Mouse (Mus musculus): ENCODE data around the gene Rps25.
"Not testable (repeated sequence)": the region's sequence is repeated elsewhere in the genome, so short reads cannot be mapped to it uniquely, and the experiment has no call there.

The Rps25 gene

DNA sequence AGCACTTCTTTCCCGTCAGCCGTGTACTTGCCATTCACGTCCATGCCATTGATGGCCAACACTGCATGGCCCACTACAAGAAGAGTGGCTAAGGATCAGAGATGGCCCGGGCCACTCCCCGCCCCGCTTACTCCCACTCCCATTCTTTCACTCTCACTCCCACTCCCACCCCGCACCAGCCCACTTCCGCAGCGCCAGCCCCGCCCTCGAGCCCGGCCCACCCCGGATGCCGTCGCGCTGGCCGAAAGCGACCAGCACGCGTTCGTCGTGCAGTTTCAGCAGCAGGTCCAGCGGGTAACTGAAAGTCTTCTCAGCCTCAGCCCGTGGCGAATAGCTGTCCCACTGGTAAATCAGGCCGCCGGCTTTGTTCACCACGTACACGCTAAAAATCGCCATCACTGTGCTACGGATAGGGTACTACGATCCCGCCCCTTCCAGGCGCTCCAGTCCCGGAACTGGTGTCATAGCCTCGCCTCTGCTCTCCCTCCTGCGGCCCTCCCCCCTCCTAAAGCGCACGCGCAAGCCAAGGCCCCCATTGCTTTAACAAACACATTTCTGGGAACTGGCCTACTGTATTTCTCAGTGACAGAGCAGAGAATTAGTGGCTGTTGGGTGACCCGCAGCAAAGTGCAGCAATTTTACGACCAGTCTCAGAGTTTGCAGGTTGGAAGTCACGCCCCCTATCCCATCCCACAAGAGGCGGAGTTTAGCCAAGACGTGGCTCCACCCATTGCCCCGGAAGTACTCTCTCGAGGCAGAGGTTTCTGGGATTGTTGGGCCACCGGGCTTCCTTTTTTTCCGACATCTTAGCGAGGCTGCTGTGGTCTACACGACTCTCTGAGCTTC, at the start of gene Rps25, which contains the start of gene Trappc4:
TSS of gene Rps25 (plus strand) at position 234 of the 846 bp plus-strand sequence.
TSS of gene Trappc4 (minus strand) at position 695 of the 846 bp plus-strand sequence.
- DNase-seq (ENCODE audit: low spot score): peak; percentile 86

DNA sequence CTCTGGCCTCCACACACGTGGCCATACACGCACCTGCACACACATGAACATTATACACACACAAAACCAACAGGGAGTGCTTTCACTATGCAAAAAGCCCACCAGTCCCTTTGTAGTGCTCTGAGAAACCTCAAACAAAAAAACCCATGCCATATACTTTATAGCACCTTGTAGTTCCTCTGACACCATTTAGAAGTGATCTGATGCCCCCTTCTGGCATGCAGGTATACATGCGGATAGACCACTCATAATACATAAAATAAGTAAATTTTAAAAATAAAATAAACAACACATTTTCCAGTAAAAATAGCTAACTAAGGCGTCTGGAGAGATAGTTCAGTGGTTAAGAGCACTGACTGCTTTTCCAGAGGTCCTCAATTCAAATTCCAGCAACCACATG, 49.7 kb upstream of the Rps25 start:
- no peak for DNase-seq (ENCODE audit: low spot score)

DNA sequence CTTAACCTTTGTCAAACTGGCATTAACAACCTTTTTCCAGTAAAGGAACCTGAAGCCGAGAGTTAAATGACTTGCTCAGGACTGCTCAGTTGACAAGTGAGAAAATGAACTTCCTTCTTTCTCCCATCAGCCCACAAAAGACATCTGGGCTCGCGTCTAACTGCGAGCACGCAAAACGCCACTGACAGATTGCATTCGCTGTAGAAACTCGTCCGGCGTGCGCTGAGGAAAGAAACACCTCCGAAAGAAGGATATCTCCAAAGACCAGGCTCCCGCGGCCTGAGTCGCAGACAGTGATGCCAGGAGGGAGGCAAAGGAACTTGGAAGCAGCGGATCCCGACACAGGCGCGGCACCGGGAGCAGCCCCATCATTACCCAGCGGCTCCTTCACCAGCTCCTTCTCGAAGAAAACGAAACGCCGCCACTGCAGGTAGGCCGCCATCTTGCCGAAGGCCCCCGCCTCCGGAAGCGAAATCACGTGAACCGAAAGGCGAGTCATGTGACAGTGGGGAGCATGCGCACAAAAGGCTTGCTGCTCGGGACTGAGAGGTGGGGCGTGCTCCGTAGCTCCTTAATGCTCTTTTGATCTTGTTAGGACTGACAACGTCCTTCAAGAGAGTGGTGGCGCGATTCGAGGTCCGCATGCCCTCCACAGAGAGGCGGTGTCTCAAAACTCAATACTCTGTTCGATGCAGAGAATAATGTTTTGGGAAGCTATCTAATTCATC, 45.6 kb upstream of the Rps25 start, which contains the start of gene Vps11:
TSS of gene Vps11 (minus strand) at position 481 of the 728 bp plus-strand sequence.
- DNase-seq (ENCODE audit: low spot score): peak; percentile 88

DNA sequence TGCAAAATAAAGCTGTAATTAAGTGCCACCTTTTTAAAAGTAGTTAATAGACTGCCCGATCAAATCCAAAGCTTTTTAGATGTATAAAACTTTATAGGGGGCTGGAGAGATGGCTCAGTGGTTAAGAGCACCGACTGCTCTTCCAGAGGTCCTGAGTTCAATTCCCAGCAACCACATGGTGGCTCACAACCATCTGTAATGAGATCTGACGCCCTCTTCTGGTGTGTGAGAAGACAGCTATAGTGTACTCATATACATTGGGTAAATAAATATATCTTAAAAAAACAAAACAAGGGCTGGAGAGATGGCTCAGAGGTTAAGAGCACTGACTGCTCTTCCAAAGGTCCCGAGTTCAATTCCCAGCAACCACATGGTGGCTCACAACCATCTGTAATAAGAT, 45.0 kb upstream of the Rps25 start:
- not testable (repeated sequence) for DNase-seq (ENCODE audit: low spot score)

DNA sequence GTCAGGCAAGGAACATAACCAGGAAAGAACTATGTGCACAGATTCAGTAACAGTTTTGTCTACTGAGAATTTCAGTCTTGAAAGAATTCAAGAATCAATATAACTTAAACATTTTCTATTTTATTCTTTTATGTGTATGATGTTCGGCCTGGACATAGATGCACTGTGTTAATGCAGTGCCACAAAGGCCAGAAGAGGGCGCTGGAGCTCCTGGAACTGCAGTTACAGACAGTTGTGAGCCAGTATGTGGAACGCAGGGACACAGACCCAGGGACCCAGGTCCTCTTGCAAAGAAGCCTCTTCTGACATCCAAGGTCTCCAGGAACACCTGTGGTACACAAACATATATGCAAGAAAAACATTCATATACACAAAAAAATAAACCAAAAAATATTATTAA, 42.5 kb upstream of the Rps25 start:
- no peak for DNase-seq (ENCODE audit: low spot score)

DNA sequence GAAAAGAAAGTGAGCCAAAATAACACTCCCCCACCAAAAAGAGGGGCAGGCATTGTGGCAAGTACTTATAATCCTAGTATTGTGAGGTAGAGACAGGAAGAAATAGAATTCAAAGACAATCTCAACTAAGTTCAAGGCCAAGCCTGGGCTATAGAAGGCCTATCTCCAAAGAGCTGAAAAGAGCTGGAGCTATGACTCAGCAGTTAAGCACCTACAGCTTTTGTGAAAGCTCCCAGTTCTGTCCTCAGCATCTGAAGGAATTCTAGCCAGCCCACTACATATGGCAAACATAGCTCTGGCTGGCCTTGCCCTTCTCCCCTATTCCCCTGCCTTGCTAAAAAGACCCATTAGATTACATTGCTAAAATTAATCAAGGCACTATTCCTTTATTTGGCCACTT, 33.6 kb upstream of the Rps25 start:
- no peak for DNase-seq (ENCODE audit: low spot score)

DNA sequence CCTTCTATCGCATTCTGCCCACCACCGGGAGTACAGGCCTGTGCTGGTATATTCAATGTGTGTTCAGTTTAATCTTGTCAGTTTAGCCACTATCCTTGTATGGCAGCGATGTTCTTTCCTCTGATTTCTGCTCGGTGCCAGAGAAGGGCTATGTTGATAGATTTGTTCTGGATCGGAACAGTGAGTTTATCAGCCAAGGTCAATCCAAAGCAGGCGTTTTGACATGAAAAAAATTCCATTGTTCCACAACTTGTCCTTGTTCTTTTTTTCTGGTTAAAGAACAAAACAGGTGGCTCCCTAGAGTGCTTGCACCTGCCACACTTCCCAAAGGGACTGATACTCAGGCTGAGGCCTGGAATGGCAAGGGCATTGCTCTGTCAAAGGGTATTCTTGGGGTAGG, 30.8 kb upstream of the Rps25 start:
- no peak for DNase-seq (ENCODE audit: low spot score)

DNA sequence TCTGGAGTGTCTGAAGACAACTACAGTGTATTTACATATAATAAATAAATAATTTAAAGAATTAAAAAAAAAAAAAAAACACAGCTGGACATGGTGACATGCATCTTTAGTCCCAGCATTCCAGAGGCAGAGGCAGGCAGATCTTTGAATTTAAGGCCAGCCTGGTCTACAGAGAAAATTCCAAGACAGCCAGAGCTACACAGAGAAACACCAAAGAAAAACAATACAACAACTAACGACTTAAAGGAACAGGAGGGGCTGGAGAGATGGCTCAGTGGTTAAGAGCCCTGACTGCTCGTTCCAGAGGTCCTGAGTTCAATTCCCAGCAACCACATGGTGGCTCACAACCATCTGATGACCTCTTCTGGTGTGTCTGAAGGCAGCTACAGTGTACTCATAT, 29.6 kb upstream of the Rps25 start:
- not testable (repeated sequence) for DNase-seq (ENCODE audit: low spot score)

DNA sequence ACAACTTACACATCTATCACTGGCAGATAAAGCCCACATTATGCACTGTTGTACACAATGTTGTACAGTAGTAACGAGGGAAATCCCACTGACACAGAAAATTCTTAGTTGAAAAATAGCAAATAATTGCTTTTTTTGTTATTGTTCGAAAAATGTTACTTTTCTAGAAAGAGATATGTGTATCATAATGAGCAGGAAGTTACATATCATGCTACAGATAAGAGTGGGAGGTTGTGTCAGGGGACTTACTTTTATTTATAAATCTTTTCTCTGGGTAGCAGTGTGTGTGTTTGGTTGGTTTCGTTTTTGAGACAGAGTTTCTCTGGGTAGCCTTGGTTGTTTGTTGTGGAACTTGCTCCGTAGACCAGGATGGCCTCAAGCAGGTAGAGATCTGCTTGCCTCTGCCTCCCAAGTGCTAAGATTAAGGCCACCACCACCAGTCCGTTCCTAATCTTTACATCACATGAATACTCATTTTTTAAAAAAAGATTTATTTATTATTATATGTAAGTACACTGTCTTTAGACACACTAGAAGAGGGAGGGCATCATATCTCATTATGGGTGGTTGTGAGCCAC, 28.7 kb upstream of the Rps25 start:
- no peak for DNase-seq (ENCODE audit: low spot score)

DNA sequence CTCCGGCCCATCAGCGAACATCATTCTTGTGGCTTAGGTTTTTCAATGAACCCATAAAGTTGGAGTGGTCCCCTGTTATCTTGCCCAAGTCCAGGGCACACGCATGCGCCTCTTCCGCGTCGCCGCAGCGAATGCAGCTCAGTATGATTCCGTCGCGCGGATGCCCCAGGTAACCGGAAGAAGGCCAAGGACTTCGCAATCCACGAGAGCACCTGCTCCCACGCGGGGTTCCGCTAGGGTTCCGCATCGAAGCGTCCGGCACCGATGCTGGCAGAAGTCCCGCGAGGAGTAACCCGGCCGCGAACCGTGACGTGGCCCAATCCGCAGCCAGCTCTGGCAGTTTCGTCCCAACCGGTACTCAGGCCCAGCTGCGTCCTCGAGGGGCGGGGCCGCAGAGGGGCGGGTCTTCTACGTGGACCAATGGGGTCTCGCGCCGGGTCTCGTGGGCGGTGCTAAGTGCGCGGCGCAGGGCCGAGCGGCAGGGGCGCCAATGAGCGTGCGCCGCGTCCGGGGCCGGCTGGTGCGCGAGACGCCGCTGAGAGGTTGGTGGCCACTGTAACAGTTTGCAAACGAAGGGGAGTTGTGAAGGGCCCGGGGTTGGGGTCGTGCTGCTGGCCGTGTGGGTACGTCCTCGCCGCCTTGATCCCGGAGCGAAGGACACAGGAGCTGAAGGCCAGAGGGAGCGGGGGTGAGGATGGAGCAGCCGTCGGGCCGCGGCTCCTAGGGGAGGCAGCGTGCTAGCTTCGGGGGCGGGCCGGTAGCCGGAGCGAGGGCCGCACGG, 27.7 kb upstream of the Rps25 start, which contains the start of gene Hyou1:
TSS of gene Hyou1 (plus strand) at position 437 of the 781 bp plus-strand sequence.
- DNase-seq (ENCODE audit: low spot score): peak; percentile 99

DNA sequence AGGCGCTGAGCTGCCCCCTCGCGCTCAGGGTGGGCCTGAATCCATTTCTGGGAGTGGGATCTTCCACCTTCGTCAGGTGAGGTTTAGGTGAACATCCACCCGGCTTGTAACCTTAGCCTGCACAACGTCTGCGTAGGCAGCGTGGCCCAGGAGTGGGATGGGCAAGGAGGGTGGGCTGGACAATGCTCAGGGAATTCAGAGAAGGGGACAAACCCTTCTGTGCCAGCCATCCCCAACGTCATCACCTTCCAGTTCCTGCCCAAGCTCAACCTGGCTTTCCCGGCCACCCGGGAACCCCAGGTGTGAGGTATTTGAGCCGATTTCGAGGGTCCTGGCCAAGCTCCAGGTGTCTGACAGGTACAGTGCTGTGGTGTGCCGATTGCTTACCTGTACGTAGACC, 27.1 kb upstream of the Rps25 start:
- DNase-seq (ENCODE audit: low spot score): no peak

DNA sequence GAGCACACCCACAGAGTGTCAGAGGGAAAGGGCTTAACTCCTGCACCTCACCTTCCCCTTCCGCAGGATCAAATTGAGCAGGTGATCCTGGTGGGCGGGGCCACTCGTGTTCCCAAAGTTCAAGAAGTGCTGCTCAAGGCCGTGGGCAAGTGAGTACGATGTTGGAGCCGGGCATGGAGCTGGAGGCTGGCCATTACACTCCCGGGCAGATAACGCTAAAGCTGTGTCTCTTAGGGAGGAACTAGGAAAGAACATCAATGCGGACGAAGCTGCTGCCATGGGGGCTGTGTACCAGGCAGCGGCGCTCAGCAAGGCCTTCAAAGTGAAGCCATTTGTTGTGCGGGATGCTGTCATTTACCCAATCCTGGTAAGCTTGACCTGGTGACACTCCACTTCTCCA, 22.3 kb upstream of the Rps25 start:
- DNase-seq (ENCODE audit: low spot score): no peak

DNA sequence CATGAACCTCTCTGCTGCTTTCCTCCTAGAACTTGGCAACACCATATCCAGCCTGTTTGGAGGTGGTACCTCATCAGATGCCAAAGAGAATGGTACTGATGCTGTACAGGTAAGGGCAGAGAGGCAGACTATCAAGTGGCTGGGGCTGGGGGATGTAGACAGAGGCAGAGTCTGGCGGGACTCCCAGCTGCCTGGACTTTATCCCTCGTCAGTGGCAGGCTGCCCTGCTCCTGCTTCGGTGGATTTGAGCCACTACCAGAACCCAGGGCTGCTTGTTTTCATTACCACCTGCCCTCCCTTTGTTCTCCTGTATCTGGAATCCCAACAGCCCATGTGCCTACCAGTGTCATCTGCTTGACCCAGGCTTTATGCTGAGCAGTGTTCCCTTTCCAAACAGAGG, 19.7 kb upstream of the Rps25 start:
- DNase-seq (ENCODE audit: low spot score): no peak

DNA sequence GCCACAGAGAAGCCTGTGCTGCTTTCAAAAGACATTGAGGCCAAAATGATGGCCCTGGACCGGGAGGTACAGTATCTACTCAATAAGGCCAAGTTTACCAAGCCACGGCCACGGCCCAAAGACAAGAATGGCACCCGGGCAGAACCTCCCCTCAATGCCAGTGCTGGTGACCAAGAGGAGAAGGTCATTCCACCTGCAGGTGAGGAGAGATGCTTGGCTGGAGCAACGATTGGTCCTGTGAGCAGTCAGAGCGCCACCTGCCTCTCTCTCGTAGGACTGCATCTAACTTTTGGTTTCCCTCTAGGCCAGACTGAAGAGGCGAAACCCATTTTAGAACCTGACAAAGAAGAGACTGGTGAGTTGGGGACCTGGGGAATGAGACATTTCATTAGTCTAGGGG, 17.7 kb upstream of the Rps25 start:
- no peak for DNase-seq (ENCODE audit: low spot score)

DNA sequence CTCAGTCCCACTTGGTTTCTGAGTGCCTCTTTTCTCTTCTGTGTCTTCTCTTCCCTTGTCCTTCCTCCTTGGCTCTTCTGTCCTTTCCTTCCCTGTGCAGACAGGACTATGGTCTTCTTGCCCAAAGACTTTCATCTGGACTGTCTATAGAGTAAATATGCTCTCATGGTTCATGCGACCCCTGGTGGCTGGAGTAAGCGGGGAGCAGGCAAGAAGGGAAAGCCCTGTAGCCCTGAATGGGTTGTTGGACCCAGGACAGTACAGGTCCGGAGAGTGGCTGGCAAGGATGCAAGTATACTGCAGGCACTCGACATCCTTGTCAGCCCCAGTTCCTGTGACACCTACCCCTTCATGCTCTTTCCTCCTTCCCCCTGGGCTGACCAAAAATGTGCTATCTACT, 15.5 kb upstream of the Rps25 start:
- DNase-seq (ENCODE audit: low spot score): no peak

DNA sequence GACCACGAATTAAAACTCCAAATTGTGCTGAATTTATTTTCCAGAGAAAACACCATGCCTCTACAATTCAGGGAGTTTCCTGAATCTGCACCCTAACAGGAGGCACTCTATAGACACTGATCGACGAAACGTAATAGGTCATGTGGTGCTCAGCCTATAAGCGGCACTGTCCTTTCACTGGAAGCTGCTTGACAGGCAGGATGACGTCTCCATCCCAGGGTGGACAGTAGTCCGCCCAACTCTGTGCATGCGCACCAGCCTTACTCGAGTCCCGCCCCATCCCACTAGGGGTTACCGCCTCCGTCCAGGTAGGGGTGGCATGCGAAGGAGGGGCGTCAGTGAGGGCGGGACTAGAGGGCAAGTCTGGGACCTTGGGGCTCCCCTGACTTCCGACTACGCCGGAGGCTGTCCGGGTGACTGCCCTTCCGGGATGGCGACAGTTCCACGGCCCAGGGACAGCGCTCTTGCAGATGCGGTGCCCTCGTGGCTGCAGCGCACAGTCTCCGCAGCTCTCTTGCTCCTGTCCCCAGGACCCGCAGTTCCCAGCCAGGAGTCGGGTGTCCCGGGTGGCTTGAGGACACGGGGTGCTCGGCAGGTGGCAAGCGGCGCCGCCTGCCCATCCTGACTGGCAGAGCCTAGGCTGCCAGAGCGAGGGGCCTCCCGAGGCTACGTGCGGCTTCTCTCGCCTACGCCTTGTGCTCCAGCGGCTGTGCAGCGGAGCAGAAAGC, 10.1 kb upstream of the Rps25 start, which contains the start of gene Slc37a4:
TSS of gene Slc37a4 (plus strand) at position 169 of the 728 bp plus-strand sequence.
- DNase-seq (ENCODE audit: low spot score): peak; percentile 93

DNA sequence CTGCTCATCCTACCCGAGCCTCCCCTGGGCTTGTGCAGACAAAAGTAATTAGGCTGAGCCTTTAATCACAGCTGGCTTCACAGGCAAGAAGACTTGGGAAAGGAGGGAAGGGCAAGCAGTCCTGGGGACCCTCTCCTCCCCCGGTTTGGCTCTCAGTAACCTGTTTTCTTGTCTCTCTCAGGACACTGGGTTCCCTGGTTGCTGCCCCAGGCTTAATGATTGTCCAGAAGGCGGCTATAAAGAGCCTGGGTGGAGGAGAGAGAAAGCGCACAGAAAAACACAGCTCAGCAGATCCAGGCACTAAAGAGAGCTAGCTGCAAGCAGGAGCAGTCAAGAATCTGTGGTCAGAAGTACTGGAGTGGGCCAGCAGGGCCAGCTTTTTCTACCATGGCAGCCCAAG, 8.9 kb upstream of the Rps25 start:
- DNase-seq (ENCODE audit: low spot score): no peak

DNA sequence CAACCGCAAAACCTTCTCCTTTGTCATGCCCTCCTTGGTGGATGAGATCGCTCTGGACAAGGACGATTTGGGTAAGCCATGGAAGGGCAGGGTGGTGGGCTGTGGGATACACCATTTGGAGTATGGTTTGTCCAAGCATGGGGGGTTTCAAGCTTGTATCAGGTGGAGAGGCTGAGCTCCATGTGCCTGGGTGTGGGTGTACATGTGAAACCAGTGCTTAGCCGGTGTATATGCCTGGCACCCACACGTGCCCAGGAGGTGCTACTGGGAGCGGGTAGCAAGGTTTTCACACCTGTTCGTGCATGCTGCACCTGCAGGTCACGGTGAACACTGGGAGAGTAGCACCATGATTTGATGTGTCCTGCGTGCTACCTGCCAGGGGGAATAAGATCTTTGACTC, 8.4 kb upstream of the Rps25 start:
- no peak for DNase-seq (ENCODE audit: low spot score)

DNA sequence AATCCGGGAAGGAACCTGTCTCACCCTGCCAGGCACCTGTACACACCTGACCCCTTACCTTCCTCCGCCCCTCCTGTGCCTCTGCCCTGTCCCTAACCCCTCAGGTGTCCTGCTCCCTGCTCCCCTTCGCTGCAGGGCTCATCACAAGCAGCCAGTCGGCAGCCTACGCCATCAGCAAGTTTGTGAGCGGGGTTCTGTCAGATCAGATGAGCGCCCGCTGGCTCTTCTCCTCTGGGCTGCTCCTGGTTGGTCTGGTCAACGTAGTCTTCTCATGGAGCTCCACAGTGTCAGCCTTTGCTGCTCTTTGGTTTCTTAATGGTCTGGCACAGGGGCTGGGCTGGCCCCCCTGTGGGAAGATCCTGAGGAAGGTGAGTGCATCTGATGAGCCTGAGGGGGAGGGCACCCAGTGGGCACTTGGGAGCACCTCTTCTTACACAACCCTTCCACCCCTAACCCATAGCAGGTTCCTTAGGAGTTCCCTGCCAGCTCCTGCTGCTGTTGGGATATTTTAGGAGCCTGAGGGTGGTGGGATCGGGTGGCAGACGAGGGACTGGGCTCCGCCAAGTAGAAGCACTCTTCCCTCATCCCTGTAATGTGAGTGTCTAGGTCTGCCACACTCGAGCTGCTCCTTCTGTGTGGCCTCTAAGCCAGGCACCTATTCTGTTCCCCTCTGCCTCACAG, 7.7 kb upstream of the Rps25 start:
- DNase-seq (ENCODE audit: low spot score): no peak

DNA sequence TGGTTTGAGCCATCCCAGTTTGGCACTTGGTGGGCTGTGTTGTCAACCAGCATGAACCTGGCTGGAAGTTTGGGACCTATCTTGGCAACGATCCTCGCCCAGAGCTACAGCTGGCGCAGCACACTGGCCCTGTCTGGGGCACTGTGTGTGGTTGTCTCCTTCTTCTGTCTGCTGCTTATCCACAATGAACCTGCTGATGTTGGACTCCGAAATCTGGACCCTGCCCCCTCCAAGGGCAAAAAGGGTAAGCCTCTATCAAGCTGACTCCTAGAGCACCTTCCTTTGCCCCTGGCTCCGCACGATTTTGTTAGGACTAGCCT, 7.2 kb upstream of the Rps25 start:
- DNase-seq (ENCODE audit: low spot score): no peak

DNA sequence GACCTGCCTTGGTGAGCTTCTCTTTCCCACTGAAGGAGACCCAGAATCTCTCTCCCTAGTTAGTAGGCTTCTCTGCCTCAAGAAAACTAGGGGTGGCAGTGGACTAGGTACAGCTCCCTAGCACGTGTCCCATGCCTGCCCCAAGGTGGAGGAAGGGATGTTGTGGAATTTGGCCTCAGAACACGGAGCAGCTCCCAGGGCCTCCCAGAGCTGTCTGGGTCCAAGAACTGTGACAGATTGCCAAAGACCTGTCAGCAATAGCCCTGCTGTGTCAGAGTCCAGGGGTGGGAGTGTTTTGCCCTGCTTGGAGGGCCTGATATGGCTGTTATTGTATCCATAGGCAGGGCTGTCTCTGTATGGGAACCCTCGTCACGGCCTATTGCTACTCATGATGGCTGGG, 5.9 kb upstream of the Rps25 start:
- DNase-seq (ENCODE audit: low spot score): no peak
